Mouse (Mus musculus) C2C12 (cell line): Measurements from ENCODE around the gene Ncam1.

Experiments used
- CTCF ChIP-seq: IDR thresholded peaks from one replicate; pipeline ENCODE4 v1.5.1; 2011; ENCODE audit not compliant: control insufficient read depth, insufficient read depth, insufficient read length
- USF1 ChIP-seq: IDR thresholded peaks from one replicate; pipeline ENCODE4 v1.6.1; 2011; ENCODE audit warnings: low read depth, mild to moderate bottlenecking, control low read depth, moderate library complexity

- TF ChIP-seq CTCF (no peak), USF1 (no peak)
Measured at GRCm38 (mm10) chr9:49679270-49679669, 119.5 kb downstream of the Ncam1 start.
